In genomic region chr9:69226424-69226823, GRCm38 (mm10) we compare ENCODE assay signal across 14 mouse cellular contexts.
A peak's percentile ranks its signal among the peaks of the same experiment; 100 is the strongest.
DNase-seq lines count a peak whose midpoint lies in the region; ATAC-seq and TF ChIP-seq lines count a peak whose summit lies in the region.
"Had no signal": no experiment of that assay in that cellular context is flagged by ENCODE, and none has a peak within 500 bp of the region (broad histone marks: within the 10 kb centered on the region; RNA-seq: fewer than 3 reads in every experiment).

No protein-coding gene starts in this region.

- H3K9ac ChIP-seq in kidney, postnatal 0 days (ENCODE audit: low read depth, low read length), result no peak overlapping the region
- no peak overlapping the region for H3K9ac ChIP-seq in embryonic facial prominence, embryonic 14.5 days (ENCODE audit: low read depth, low read length)
- H3K9ac ChIP-seq: forebrain, postnatal 0 days; hindbrain, embryonic 14.5 days had no signal

- H3K9me3 ChIP-seq in kidney, postnatal 0 days (replicated peaks; ENCODE audit: low read length), result no peaks in the 10 kb centered on the region
- H3K9me3 ChIP-seq in embryonic facial prominence, embryonic 14.5 days (ENCODE audit: control insufficient read depth, low read length), result no peaks in the 10 kb centered on the region; the same call in 1 of the 2 replicates

- TF ChIP-seq CTCF in kidney, postnatal 0 days (IDR thresholded peaks at IDR 0.05; ENCODE audit: low read depth), result 0 out of 2 replicates have a peak, but pooled peaks have one; percentile 3

- H3K36me3 ChIP-seq in kidney, postnatal 0 days (ENCODE audit: insufficient read depth, low read length), result no peaks in the 10 kb centered on the region
- H3K36me3 ChIP-seq in embryonic facial prominence, embryonic 14.5 days (ENCODE audit: control insufficient read depth, insufficient read depth, low read length), result no peaks in the 10 kb centered on the region

- 47% methylated on average over 3 of the region's 3 CpGs for WGBS in kidney, postnatal 0 days
- WGBS in embryonic facial prominence, embryonic 14.5 days, result 29% methylated on average over 3 of the region's 3 CpGs

- no peak overlapping the region for H3K4me3 ChIP-seq in kidney, postnatal 0 days (replicated peaks; ENCODE audit: low read depth, low read length)
- no peak overlapping the region for H3K4me3 ChIP-seq in embryonic facial prominence, embryonic 14.5 days (ENCODE audit: low read depth, low read length)

- H3K27ac ChIP-seq in kidney, postnatal 0 days, result no peak overlapping the region
- no peak overlapping the region for H3K27ac ChIP-seq in embryonic facial prominence, embryonic 14.5 days (replicated peaks; ENCODE audit: low read depth, low read length)
- H3K27ac ChIP-seq: hindbrain, embryonic 14.5 days had no signal

- H3K4me1 ChIP-seq in kidney, postnatal 0 days (replicated peaks; ENCODE audit: insufficient read depth, low read length), result 0 out of 2 replicates have a peak, but pooled peaks cover 3% of the 10 kb centered on the region
- H3K4me1 ChIP-seq in embryonic facial prominence, embryonic 14.5 days (ENCODE audit: control insufficient read depth, insufficient read depth, low read length), result peaks cover 16% of the 10 kb centered on the region

- ATAC-seq in kidney, postnatal 0 days (replicated peaks; ENCODE audit: low FRiP score, low read depth), result no peak
- no peak for ATAC-seq in embryonic facial prominence, embryonic 14.5 days (ENCODE audit: low read depth)
- ATAC-seq: forebrain, postnatal 0 days; intestine, postnatal 0 days had no signal

- H3K4me2 ChIP-seq in kidney, postnatal 0 days (ENCODE audit: low read length), result no peak overlapping the region
- H3K4me2 ChIP-seq in embryonic facial prominence, embryonic 14.5 days (ENCODE audit: low read depth, low read length), result no peak overlapping the region
- H3K4me2 ChIP-seq: hindbrain, embryonic 14.5 days; liver, embryonic 11.5 days had no signal

- no peak for DNase-seq in kidney, postnatal 0 days (ENCODE audit: low spot score)
- no peak for DNase-seq in kidney, postnatal 4 days
- peak; percentile 14 for DNase-seq in embryo, embryonic 10.5 days (ENCODE audit: low spot score)
- DNase-seq in embryonic facial prominence, embryonic 14.5 days (ENCODE audit: low spot score), result peak; percentile 20
- peak; percentile 29 for DNase-seq in naive thymus-derived CD4-positive, alpha-beta T cell, adult 2 months (ENCODE audit: low read depth)
- no peak for DNase-seq in ovary, postnatal 10 days (ENCODE audit: low spot score)
- no peak for DNase-seq in layer of hippocampus, adult 9-11 months
- DNase-seq: forebrain, postnatal 0 days; heart, postnatal 10 days; kidney, postnatal 14 days; retina, postnatal 1 day had no signal

- no peaks in the 10 kb centered on the region for H3K27me3 ChIP-seq in kidney, postnatal 0 days (ENCODE audit: insufficient read depth, low read length)
- no peaks in the 10 kb centered on the region for H3K27me3 ChIP-seq in embryonic facial prominence, embryonic 14.5 days (replicated peaks; ENCODE audit: control insufficient read depth, insufficient read depth, low read length)

Comparison
In these comparisons a context has a peak if more than half of its experiments do, and no peak if none do; other contexts are left out.
1. DNase-seq: peak in embryo, embryonic 10.5 days (single experiment), embryonic facial prominence, embryonic 14.5 days (single experiment) and naive thymus-derived CD4-positive, alpha-beta T cell, adult 2 months (single experiment); none in kidney, postnatal 0 days (single experiment), kidney, postnatal 4 days (0 of 2), ovary, postnatal 10 days (single experiment) and layer of hippocampus, adult 9-11 months (single experiment).